Mouse (Mus musculus) lung, postnatal 0 days (tissue): ENCODE results near the gene Dcaf5. TPM values are rescaled to one million over a fixed set of nuclear protein-coding genes. Genes with fewer than 3 reads are reported as not detected.

ENCODE experiments used
- ATAC-seq: fragments of 200-750 bp; cut with Nextera tagmentation; 2 replicates; pipeline ENCODE4 v1.8.0; 2017; ENCODE audit warnings: moderate library complexity
- DNase-seq: peaks from one replicate; pipeline ENCODE4 v3.0.0-alpha.2; 2016; ENCODE audit warnings: low spot score
- H3K27ac ChIP-seq: fragments of 300-500 bp; sonication (generic); 2 replicates; pipeline ENCODE4 v1.5.1; 2014; ENCODE audit warnings: antibody characterized with exemption, mild to moderate bottlenecking, low read length, mixed read lengths
- H3K27me3 ChIP-seq: fragments of 300-500 bp; sonication (generic); replicated peaks from 2 replicates; pipeline ENCODE4 v1.6.1; 2014; ENCODE audit warnings: low read length, mixed read lengths; ENCODE audit not compliant: insufficient read depth
- H3K36me3 ChIP-seq: fragments of 300-500 bp; sonication (generic); 2 replicates; pipeline ENCODE4 v1.6.1; 2014; ENCODE audit warnings: low read length, mixed read lengths; ENCODE audit not compliant: insufficient read depth
- H3K4me1 ChIP-seq: fragments of 300-500 bp; sonication (generic); 2 replicates; pipeline ENCODE4 v1.6.1; 2014; ENCODE audit warnings: antibody characterized with exemption, low read depth, low read length, mixed read lengths; ENCODE audit not compliant: insufficient read depth
- H3K4me2 ChIP-seq: fragments of 300-500 bp; sonication (generic); replicated peaks from 2 replicates; pipeline ENCODE4 v1.6.1; 2014; ENCODE audit warnings: low read depth, mild to moderate bottlenecking, low read length, moderate library complexity, mixed read lengths
- H3K4me3 ChIP-seq: fragments of 300-500 bp; sonication (generic); 2 replicates; pipeline ENCODE4 v1.5.1; 2014; ENCODE audit warnings: low read depth, low read length
- H3K9ac ChIP-seq: fragments of 300-500 bp; sonication (generic); replicated peaks from 2 replicates; pipeline ENCODE4 v1.6.1; 2014; ENCODE audit warnings: low read depth, mild to moderate bottlenecking
- H3K9me3 ChIP-seq: fragments of 300-500 bp; sonication (generic); 2 replicates; pipeline ENCODE4 v1.6.1; 2016; ENCODE audit warnings: low read length, mixed read lengths
- CTCF ChIP-seq: IDR thresholded peaks from 2 replicates; pipeline ENCODE4 v1.5.1; 2016; ENCODE audit warnings: antibody characterized with exemption, mild to moderate bottlenecking
- EP300 ChIP-seq: IDR thresholded peaks from 2 replicates; pipeline ENCODE4 v1.6.1; 2016; ENCODE audit warnings: antibody characterized with exemption, mild to moderate bottlenecking, control low read depth
- WGBS: fragments of 180-500 bp; shearing (Covaris S2); extraction: QIAGEN DNeasy Blood & Tissue Kit; methylation state at CpG from one replicate; pipeline ENCODE4 v1.1.7; 2014; 5-methylcytosine and 5-hydroxymethylcytosine counted together
- polyA plus RNA-seq: library from polyadenylated mRNA; unstranded; fragments of >200 nt; fragmentation: Nextera tagmentation; extraction: Ambion mirVana; gene quantifications from 2 replicates; pipeline ENCODE4 v1.2.1, GENCODE M21; 2015

Gene Dcaf5
- polyA plus RNA-seq: 7.7 and 8.3 TPM in 2 replicates

GRCm38 (mm10) chr12:80436336-80436976 is at the start of gene Dcaf5:
Dcaf5 (minus strand) TSS chr12:80436601.
- WGBS: 2% methylated on average over 55 of the region's 79 CpGs
- peak; percentile 88 for DNase-seq

GRCm38 (mm10) chr12:80483397-80483796 is 47.0 kb upstream of the Dcaf5 start:
- Histone ChIP-seq H3K36me3 (0 out of 2 replicates have a peak, but pooled peaks cover 5% of the 10 kb centered on the region), H3K9me3 (no peaks in the 10 kb centered on the region), H3K4me2 (no peak overlapping the region), H3K27ac (no peak overlapping the region), H3K4me1 (no peaks in the 10 kb centered on the region), H3K4me3 (no peak overlapping the region), H3K9ac (no peak overlapping the region), H3K27me3 (no peaks in the 10 kb centered on the region)
- ATAC-seq (no peak), DNase-seq (no peak)
- TF ChIP-seq CTCF: 0 out of 2 replicates have a peak, but pooled peaks have one; percentile 8
- no peak for TF ChIP-seq EP300
- WGBS: 51% methylated on average over 3 of the region's 3 CpGs

More at GRCm38 (mm10) chr12:80436336-80436976, at the start of gene Dcaf5:
- H3K4me1 ChIP-seq: peaks cover 5% of the 10 kb centered on the region; the same call in 1 of the 2 replicates
- no peaks in the 10 kb centered on the region for H3K36me3 ChIP-seq
- no peaks in the 10 kb centered on the region for H3K27me3 ChIP-seq
- peak within 1 kb of the TSS; percentile 97 for H3K27ac ChIP-seq
- peak within 1 kb of the TSS; percentile 83 for H3K4me2 ChIP-seq
- H3K9me3 ChIP-seq: no peaks in the 10 kb centered on the region
- peak; percentile 72 for ATAC-seq
- TF ChIP-seq CTCF: no peak; the same call in 1 of the 2 replicates
- no peak for TF ChIP-seq EP300
- H3K9ac ChIP-seq: peak within 1 kb of the TSS; percentile 88
- H3K4me3 ChIP-seq: peak within 1 kb of the TSS; percentile 91

GRCm38 (mm10) chr12:80479986-80480385 is 43.6 kb upstream of the Dcaf5 start:
- no peak overlapping the region for H3K9ac ChIP-seq
- H3K4me3 ChIP-seq: no peak overlapping the region
- DNase-seq (no peak), ATAC-seq (no peak)
- no peaks in the 10 kb centered on the region for H3K9me3 ChIP-seq
- H3K36me3 ChIP-seq: no peaks in the 10 kb centered on the region
- TF ChIP-seq EP300: no peak
- no peak for TF ChIP-seq CTCF
- no peaks in the 10 kb centered on the region for H3K4me1 ChIP-seq
- 91% methylated on average over 3 of the region's 3 CpGs for WGBS
- H3K27me3 ChIP-seq: no peaks in the 10 kb centered on the region
- H3K4me2 ChIP-seq: no peak overlapping the region
- H3K27ac ChIP-seq: no peak overlapping the region

- Histone ChIP-seq H3K27me3 (no peaks in the 10 kb centered on the region), H3K4me3 (no peak overlapping the region), H3K27ac (no peak overlapping the region), H3K9me3 (no peaks in the 10 kb centered on the region), H3K4me1 (no peaks in the 10 kb centered on the region), H3K36me3 (no peaks in the 10 kb centered on the region), H3K4me2 (no peak overlapping the region), H3K9ac (no peak overlapping the region)
- no peak for ATAC-seq
- no peak for DNase-seq
- no peak for TF ChIP-seq CTCF
- TF ChIP-seq EP300: no peak
- WGBS: 69% methylated on average over 3 of the region's 3 CpGs
These were observed 37.3 kb upstream of the Dcaf5 start for GRCm38 (mm10) chr12:80473731-80474130.

GRCm38 (mm10) chr12:80471926-80472325 is 35.5 kb upstream of the Dcaf5 start:
- TF ChIP-seq EP300: no peak
- no peak for TF ChIP-seq CTCF
- Histone ChIP-seq H3K36me3 (no peaks in the 10 kb centered on the region), H3K4me3 (no peak overlapping the region), H3K27me3 (no peaks in the 10 kb centered on the region), H3K9me3 (no peaks in the 10 kb centered on the region), H3K4me1 (no peaks in the 10 kb centered on the region), H3K4me2 (no peak overlapping the region), H3K9ac (no peak overlapping the region), H3K27ac (no peak overlapping the region)
- DNase-seq (no peak), ATAC-seq (no peak)
- 68% methylated on average over 4 of the region's 4 CpGs for WGBS

GRCm38 (mm10) chr12:80470206-80470605 is 33.8 kb upstream of the Dcaf5 start:
- H3K27ac ChIP-seq: no peak overlapping the region
- no peaks in the 10 kb centered on the region for H3K9me3 ChIP-seq
- no peak for ATAC-seq
- DNase-seq: no peak
- no peak overlapping the region for H3K9ac ChIP-seq
- no peak overlapping the region for H3K4me3 ChIP-seq
- TF ChIP-seq CTCF: no peak
- TF ChIP-seq EP300: no peak
- 61% methylated on average over 2 of the region's 2 CpGs for WGBS
- H3K36me3 ChIP-seq: no peaks in the 10 kb centered on the region
- H3K4me1 ChIP-seq: no peaks in the 10 kb centered on the region
- H3K27me3 ChIP-seq: no peaks in the 10 kb centered on the region
- no peak overlapping the region for H3K4me2 ChIP-seq
